Mouse (Mus musculus): ENCODE measurements around the gene Oser1.
"Not testable (repeated sequence)": the region's sequence is repeated elsewhere in the genome, so short reads cannot be mapped to it uniquely, and the experiment has no call there.

GRCm38 (mm10) chr2:163461307-163461706 is 36.8 kb upstream of the Oser1 start:
- TF ChIP-seq CTCF (IDR thresholded peaks at IDR 0.05; ENCODE audit: low read depth, low read length); GATA1 (IDR thresholded peaks at IDR 0.05; ENCODE audit: borderline replicate concordance, low read length); POLR2AphosphoS5 (IDR thresholded peaks at IDR 0.05; ENCODE audit: insufficient replicate concordance, low read depth, low read length); TAL1 (conservative IDR thresholded peaks at IDR 0.05; ENCODE audit: low read depth, low read length); GATA2 (IDR thresholded peaks at IDR 0.05; ENCODE audit: borderline replicate concordance, low read depth, low read length): not testable (repeated sequence)
